Mouse (Mus musculus) intestine, embryonic 14.5 days (tissue): ENCODE data around the gene Sprr2h. TPM values are rescaled to one million over a fixed set of nuclear protein-coding genes. Genes with fewer than 3 reads are reported as not detected.

Experiments
- ATAC-seq: fragments of 200-750 bp; cut with Nextera tagmentation; replicated peaks from 2 replicates; pipeline ENCODE4 v1.8.0; 2017; ENCODE audit warnings: low read depth, moderate number of reproducible peaks, moderate TSS enrichment, moderate library complexity; ENCODE audit not compliant: low FRiP score, low TSS enrichment
- DNase-seq: peaks from one replicate; pipeline ENCODE4 v3.0.0-alpha.2; 2018; ENCODE audit warnings: low spot score
- H3K27ac ChIP-seq: fragments of 300-500 bp; sonication (generic); 2 replicates; pipeline ENCODE4 v1.5.1; 2014; ENCODE audit warnings: low read depth, mild to moderate bottlenecking, control low read depth
- H3K27me3 ChIP-seq: fragments of 300-500 bp; sonication (generic); replicated peaks from 2 replicates; pipeline ENCODE4 v1.6.1; 2014; ENCODE audit warnings: low read length, control low read depth; ENCODE audit not compliant: control insufficient read depth, insufficient read depth
- H3K36me3 ChIP-seq: fragments of 300-500 bp; sonication (generic); 2 replicates; pipeline ENCODE4 v1.6.1; 2014; ENCODE audit warnings: low read length, control low read depth; ENCODE audit not compliant: control insufficient read depth, insufficient read depth
- H3K4me1 ChIP-seq: fragments of 300-500 bp; sonication (generic); replicated peaks from 2 replicates; pipeline ENCODE4 v1.6.1; 2014; ENCODE audit warnings: low read length, control low read depth, mixed read lengths; ENCODE audit not compliant: control insufficient read depth, insufficient read depth
- H3K4me2 ChIP-seq: fragments of 300-500 bp; sonication (generic); 2 replicates; pipeline ENCODE4 v1.6.1; 2014; ENCODE audit warnings: low read length
- H3K4me3 ChIP-seq: fragments of 300-500 bp; sonication (generic); 2 replicates; pipeline ENCODE4 v1.5.1; 2014; ENCODE audit warnings: low read depth, low read length, control low read depth, mixed read lengths
- H3K9ac ChIP-seq: fragments of 300-500 bp; sonication (generic); 2 replicates; pipeline ENCODE4 v1.6.1; 2014; ENCODE audit warnings: mild to moderate bottlenecking, low read length
- H3K9me3 ChIP-seq: fragments of 300-500 bp; sonication (generic); 2 replicates; pipeline ENCODE4 v1.6.1; 2016; ENCODE audit warnings: low read length, control low read depth; ENCODE audit not compliant: control insufficient read depth
- WGBS: fragments of 180-500 bp; shearing (Covaris S2); extraction: QIAGEN DNeasy Blood & Tissue Kit; methylation state at CpG from one replicate; pipeline ENCODE4 v1.1.7; 2014; 5-methylcytosine and 5-hydroxymethylcytosine counted together
- polyA plus RNA-seq: library from polyadenylated mRNA; unstranded; fragments of >200 nt; fragmentation: Nextera tagmentation; extraction: Ambion mirVana; gene quantifications from 2 replicates; pipeline ENCODE4 v1.2.1, GENCODE M21; 2014

Gene Sprr2h
- polyA plus RNA-seq, 1 experiment from 2014 or later = not detected

GRCm38 (mm10) chr3:92417782-92418181, 32.3 kb downstream of the Sprr2h start, which contains the start of gene Sprr2j-ps:
Gene Sprr2j-ps (plus strand): TSS chr3:92418082.
- no peaks in the 10 kb centered on the region for H3K36me3 ChIP-seq
- no peaks in the 10 kb centered on the region for H3K27me3 ChIP-seq
- H3K9me3 ChIP-seq = no peaks in the 10 kb centered on the region
- no peak for ATAC-seq
- H3K4me1 ChIP-seq = no peaks in the 10 kb centered on the region
- H3K4me2 ChIP-seq = no peak within 1 kb of the TSS
- H3K9ac ChIP-seq = no peak within 1 kb of the TSS
- H3K4me3 ChIP-seq = no peak within 1 kb of the TSS
- no peak for DNase-seq
- WGBS = 89% methylated on average over 2 of the region's 2 CpGs
- H3K27ac ChIP-seq = no peak within 1 kb of the TSS

- H3K27me3 ChIP-seq = no peaks in the 10 kb centered on the region
- H3K9ac ChIP-seq = no peak within 1 kb of the TSS
- H3K4me1 ChIP-seq = no peaks in the 10 kb centered on the region
- WGBS = 93% methylated on average over 6 of the region's 6 CpGs
- H3K4me3 ChIP-seq = no peak within 1 kb of the TSS
- no peak for DNase-seq
- H3K27ac ChIP-seq = no peak within 1 kb of the TSS
- H3K9me3 ChIP-seq = no peaks in the 10 kb centered on the region
- no peak for ATAC-seq
- no peaks in the 10 kb centered on the region for H3K36me3 ChIP-seq
- no peak within 1 kb of the TSS for H3K4me2 ChIP-seq
Measured at GRCm38 (mm10) chr3:92429323-92429722, 43.8 kb downstream of the Sprr2h start, which contains the start of gene Gm9774. Gene Gm9774 (minus strand): TSS chr3:92429423.

GRCm38 (mm10) chr3:92432282-92432681, 46.8 kb downstream of the Sprr2h start, which contains the start of gene Sprr2k:
Gene Sprr2k (plus strand): TSS chr3:92432582.
- no peak within 1 kb of the TSS for H3K4me3 ChIP-seq
- no peaks in the 10 kb centered on the region for H3K4me1 ChIP-seq
- ATAC-seq (no peak), DNase-seq (no peak)
- no peak within 1 kb of the TSS for H3K9ac ChIP-seq
- WGBS = 82% methylated on average over 2 of the region's 2 CpGs
- no peaks in the 10 kb centered on the region for H3K27me3 ChIP-seq
- no peaks in the 10 kb centered on the region for H3K36me3 ChIP-seq
- H3K4me2 ChIP-seq = no peak within 1 kb of the TSS
- H3K9me3 ChIP-seq = no peaks in the 10 kb centered on the region
- no peak within 1 kb of the TSS for H3K27ac ChIP-seq

Other genes with a start within 250 kb of the Sprr2h start
- gene Lelp1, start 242.9 kb upstream of the Sprr2h start, polyA plus RNA-seq = not detected in 2 replicates
- 0.66 and 0.74 TPM in 2 replicates for gene Sprr2a1, start 169.9 kb upstream of the Sprr2h start, polyA plus RNA-seq
- gene Sprr2a2, start 169.8 kb upstream of the Sprr2h start, polyA plus RNA-seq = 30.5 and 45.1 TPM in 2 replicates
- gene Sprr2a3, start 100.3 kb upstream of the Sprr2h start, polyA plus RNA-seq = 3.8 and 6.4 TPM in 2 replicates
- not detected in 2 replicates for gene Sprr2b, start 69.1 kb upstream of the Sprr2h start, polyA plus RNA-seq
- gene Sprr2d, start 46.5 kb upstream of the Sprr2h start, polyA plus RNA-seq = not detected in 2 replicates
- not detected in 2 replicates for gene Sprr2e, start 33.5 kb upstream of the Sprr2h start, polyA plus RNA-seq
- not detected in 2 replicates for gene Sprr2f, start 20.5 kb upstream of the Sprr2h start, polyA plus RNA-seq
- gene Sprr2i, start 22.3 kb downstream of the Sprr2h start, polyA plus RNA-seq = not detected in 2 replicates
- gene Sprr2j-ps, start 32.4 kb downstream of the Sprr2h start, polyA plus RNA-seq = not detected in 2 replicates
- 3.7 and 5.1 TPM in 2 replicates for gene Gm9774, start 43.7 kb downstream of the Sprr2h start, polyA plus RNA-seq
- gene Sprr2k, start 46.9 kb downstream of the Sprr2h start, polyA plus RNA-seq = 0.30 and 0.31 TPM in 2 replicates
- gene Sprr1b, start 53.1 kb downstream of the Sprr2h start, polyA plus RNA-seq = not detected in 2 replicates
- gene Sprr3, start 73.0 kb downstream of the Sprr2h start, polyA plus RNA-seq = not detected in 2 replicates
- 1.0 and 1.5 TPM in 2 replicates for gene Sprr1a, start 100.2 kb downstream of the Sprr2h start, polyA plus RNA-seq
- gene Sprr4, start 114.8 kb downstream of the Sprr2h start, polyA plus RNA-seq = not detected in 2 replicates
- not detected in 2 replicates for gene 2310046K23Rik, start 148.8 kb downstream of the Sprr2h start, polyA plus RNA-seq
- 0.27 TPM in 1 of 2 replicates, not detected in the other for gene Ivl, start 188.1 kb downstream of the Sprr2h start, polyA plus RNA-seq
- gene Smcp, start 203.3 kb downstream of the Sprr2h start, polyA plus RNA-seq = not detected in 2 replicates
- not detected in 2 replicates for gene 2210017I01Rik, start 221.8 kb downstream of the Sprr2h start, polyA plus RNA-seq
- not detected in 2 replicates for gene Lce6a, start 236.0 kb downstream of the Sprr2h start, polyA plus RNA-seq